Mouse (Mus musculus) bone marrow, adult 2 months (tissue): ENCODE results near the gene Sun5.

Experiments used
- CTCF ChIP-seq: fragments of 200-500 bp; IDR thresholded peaks from 2 replicates; pipeline ENCODE4 v1.5.1; 2011; ENCODE audit warnings: low read length, control low read depth; ENCODE audit not compliant: control insufficient read depth, insufficient read depth
- POLR2A ChIP-seq: fragments of 200-500 bp; IDR thresholded peaks from 2 replicates; pipeline ENCODE4 v1.6.1; 2011; ENCODE audit warnings: low read depth, mild to moderate bottlenecking, control low read depth, low read length, borderline replicate concordance; ENCODE audit not compliant: control insufficient read depth

- no peak for TF ChIP-seq CTCF
- no peak for TF ChIP-seq POLR2A
These were observed 61.0 kb downstream of the Sun5 start for GRCm38 (mm10) chr2:153809921-153810320.
